Mouse (Mus musculus) neural tube, embryonic 15.5 days (tissue): ENCODE data around the gene Zfp462. TPM values are rescaled to one million over a fixed set of nuclear protein-coding genes. Genes with fewer than 3 reads are reported as not detected.

ENCODE experiments used
- ATAC-seq: fragments of 200-750 bp; cut with Nextera tagmentation; 2 replicates; pipeline ENCODE4 v1.8.0; 2017; ENCODE audit warnings: mild to moderate bottlenecking, moderate TSS enrichment, moderate library complexity; ENCODE audit not compliant: low FRiP score
- H3K27ac ChIP-seq: fragments of 300-500 bp; sonication (generic); replicated peaks from 2 replicates; pipeline ENCODE4 v1.5.1; 2015; ENCODE audit warnings: mild to moderate bottlenecking, inconsistent platforms
- H3K27me3 ChIP-seq: fragments of 300-500 bp; sonication (generic); replicated peaks from 2 replicates; pipeline ENCODE4 v1.6.1; 2015; ENCODE audit warnings: inconsistent platforms
- H3K36me3 ChIP-seq: fragments of 300-500 bp; sonication (generic); 2 replicates; pipeline ENCODE4 v1.6.1; 2015; ENCODE audit warnings: inconsistent platforms
- H3K4me1 ChIP-seq: fragments of 300-500 bp; sonication (generic); 2 replicates; pipeline ENCODE4 v1.6.1; 2015; ENCODE audit warnings: inconsistent platforms
- H3K4me2 ChIP-seq: fragments of 300-500 bp; sonication (generic); 2 replicates; pipeline ENCODE4 v1.6.1; 2015; ENCODE audit warnings: inconsistent platforms, mild to moderate bottlenecking, moderate library complexity
- H3K4me3 ChIP-seq: fragments of 300-500 bp; sonication (generic); replicated peaks from 2 replicates; pipeline ENCODE4 v1.5.1; 2015; ENCODE audit warnings: mild to moderate bottlenecking, inconsistent platforms
- H3K9ac ChIP-seq: fragments of 300-500 bp; sonication (generic); replicated peaks from 2 replicates; pipeline ENCODE4 v1.6.1; 2015; ENCODE audit warnings: mild to moderate bottlenecking, inconsistent platforms
- H3K9me3 ChIP-seq: fragments of 300-500 bp; sonication (generic); replicated peaks from 2 replicates; pipeline ENCODE4 v1.6.1; 2016; ENCODE audit warnings: inconsistent platforms
- WGBS: fragments of 180-500 bp; shearing (Covaris S2); methylation state at CpG from one replicate; pipeline ENCODE4 v1.1.7; 2015; ENCODE audit warnings: mixed read lengths; 5-methylcytosine and 5-hydroxymethylcytosine counted together
- polyA plus RNA-seq: library from polyadenylated mRNA; unstranded; fragments of >200 nt; fragmentation: Nextera tagmentation; extraction: Ambion mirVana; gene quantifications from 2 replicates; pipeline ENCODE4 v1.2.1, GENCODE M21; 2015

The Zfp462 gene
- polyA plus RNA-seq, 1 experiment from 2014 or later, result 8.2 TPM

GRCm38 (mm10) chr4:54937161-54937560 lies 7.7 kb upstream of the Zfp462 start:
- Histone ChIP-seq H3K4me1 (no peaks in the 10 kb centered on the region), H3K36me3 (no peaks in the 10 kb centered on the region), H3K4me3 (no peak overlapping the region), H3K9ac (no peak overlapping the region), H3K27ac (no peak overlapping the region), H3K4me2 (no peak overlapping the region), H3K27me3 (no peaks in the 10 kb centered on the region), H3K9me3 (no peaks in the 10 kb centered on the region)
- WGBS, result 85% methylated on average over 1 of the region's 1 CpGs
- no peak for ATAC-seq

DNA sequence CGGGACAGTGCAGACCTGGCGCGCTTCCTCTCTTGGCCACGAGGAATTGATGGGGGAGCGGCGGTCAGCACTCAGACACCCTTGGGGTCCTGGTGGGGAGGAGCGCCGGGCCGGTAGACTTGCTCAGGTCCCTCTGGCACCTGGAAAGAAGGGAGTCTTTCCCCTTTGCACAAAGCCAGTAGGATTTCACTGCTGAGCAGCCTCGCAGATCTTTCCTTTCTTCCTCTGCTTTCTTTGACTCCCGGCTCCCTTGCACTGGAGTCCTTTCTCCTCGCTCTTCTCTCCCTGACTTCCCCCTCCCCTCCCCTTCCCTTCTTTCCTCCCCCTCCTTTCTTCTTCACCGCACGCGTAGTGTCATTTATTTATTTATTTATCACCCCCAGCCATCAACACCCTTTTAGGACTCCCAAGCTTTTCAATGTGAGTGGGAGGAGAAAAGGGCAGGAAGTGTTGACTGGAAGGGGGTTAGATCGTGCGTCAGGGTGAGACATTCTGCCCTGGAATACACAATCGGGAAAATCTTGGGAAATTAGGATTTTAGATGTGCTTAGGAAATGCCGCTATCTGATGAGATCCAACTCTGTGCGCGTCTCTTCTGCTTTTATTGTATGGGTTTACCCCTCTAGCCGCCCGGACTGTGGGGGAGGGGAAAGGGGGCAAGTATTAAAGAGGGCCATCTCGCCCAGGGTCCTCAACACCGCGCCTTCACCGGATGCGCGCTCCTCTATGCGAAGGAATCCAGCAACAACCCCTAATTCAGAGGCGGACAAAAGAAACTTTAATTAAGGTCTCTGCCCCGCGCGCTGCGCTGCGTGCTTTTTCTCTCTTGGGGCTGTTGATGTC lies 976 bp downstream of the Zfp462 start:
- peak; percentile 32 for ATAC-seq
- H3K4me1 ChIP-seq, result peaks cover 24% of the 10 kb centered on the region

DNA sequence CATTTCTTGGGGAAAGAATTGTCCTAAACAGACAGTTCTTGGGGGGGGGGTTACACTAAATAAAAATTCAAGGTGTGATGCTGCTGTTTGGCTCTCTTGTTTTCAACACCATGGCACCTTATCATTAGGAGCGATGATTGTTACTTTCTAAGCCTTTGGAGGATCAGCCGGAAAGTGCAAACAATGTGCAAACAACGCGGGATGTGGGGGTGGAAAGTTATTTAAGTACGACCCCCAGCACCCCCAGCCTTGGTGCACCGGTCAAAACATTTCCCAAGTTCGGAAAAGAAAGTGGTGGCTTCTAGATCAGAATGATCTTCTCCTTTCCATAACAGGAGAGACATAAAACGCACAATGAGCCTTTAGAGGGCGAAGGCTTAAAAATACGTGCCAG lies 1.8 kb downstream of the Zfp462 start:
- Histone ChIP-seq H3K9me3 (no peaks in the 10 kb centered on the region), H3K27ac (peak overlapping the region; percentile 97), H3K4me1 (peaks cover 29% of the 10 kb centered on the region), H3K4me3 (peak overlapping the region; percentile 80), H3K9ac (peak overlapping the region; percentile 87), H3K27me3 (no peaks in the 10 kb centered on the region), H3K4me2 (peak overlapping the region; percentile 85), H3K36me3 (no peaks in the 10 kb centered on the region)
- WGBS, result 0% methylated on average over 10 of the region's 10 CpGs
- ATAC-seq, result no peak

More for the DNA sequence above, 976 bp downstream of the Zfp462 start:
- Histone ChIP-seq H3K27ac (peak overlapping the region; percentile 97), H3K27me3 (no peaks in the 10 kb centered on the region), H3K36me3 (no peaks in the 10 kb centered on the region), H3K4me2 (peak overlapping the region; percentile 85), H3K9ac (peak overlapping the region; percentile 87), H3K4me3 (peak overlapping the region; percentile 80), H3K9me3 (no peaks in the 10 kb centered on the region)
- WGBS, result under 1% methylated on average over 36 of the region's 36 CpGs

GRCm38 (mm10) chr4:54947056-54947990 lies 2.5 kb downstream of the Zfp462 start:
- H3K4me2 ChIP-seq, result peak overlapping the region; percentile 85
- peak; percentile 58 for ATAC-seq
- under 1% methylated on average over 31 of the region's 35 CpGs for WGBS
- no peaks in the 10 kb centered on the region for H3K36me3 ChIP-seq
- peak overlapping the region; percentile 80 for H3K4me3 ChIP-seq
- H3K4me1 ChIP-seq, result peaks cover 32% of the 10 kb centered on the region
- no peaks in the 10 kb centered on the region for H3K9me3 ChIP-seq
- H3K27me3 ChIP-seq, result no peaks in the 10 kb centered on the region
- H3K9ac ChIP-seq, result peak overlapping the region; percentile 87
- H3K27ac ChIP-seq, result peak overlapping the region; percentile 97

DNA sequence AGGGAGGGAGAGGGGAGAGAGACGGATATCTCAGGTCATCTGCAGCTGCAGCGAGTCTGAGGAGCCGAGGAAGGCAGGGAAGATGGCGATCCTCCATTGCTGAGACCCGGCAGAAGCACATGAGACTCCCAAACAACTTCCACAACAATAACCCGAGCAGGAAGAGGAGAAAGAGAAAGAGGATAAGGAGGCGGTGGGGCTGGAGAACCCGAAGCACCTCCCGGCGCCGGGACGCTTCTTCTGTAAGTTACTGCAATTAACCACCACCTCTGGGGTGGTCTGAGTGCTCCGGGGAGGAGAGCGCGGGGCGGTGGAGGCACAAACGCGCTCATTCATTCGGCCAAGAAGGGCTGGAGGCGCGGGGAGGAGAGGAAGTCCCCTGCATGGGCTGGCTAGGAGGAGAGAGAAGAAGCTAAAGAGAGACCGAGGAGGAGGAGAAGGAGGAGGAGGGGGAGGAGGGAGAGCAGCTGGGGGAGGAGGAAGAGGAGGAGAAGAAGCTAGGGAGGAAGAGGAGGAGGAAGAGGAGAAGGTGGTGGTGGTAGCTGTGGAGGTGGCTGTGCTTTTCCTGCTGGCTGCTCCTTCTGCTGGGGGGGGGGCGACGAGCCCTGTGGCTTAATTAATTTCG lies 3.3 kb downstream of the Zfp462 start:
- H3K9me3 ChIP-seq, result no peaks in the 10 kb centered on the region
- peak overlapping the region; percentile 85 for H3K4me2 ChIP-seq
- H3K9ac ChIP-seq, result peak overlapping the region; percentile 87
- H3K27me3 ChIP-seq, result no peaks in the 10 kb centered on the region
- peak overlapping the region; percentile 97 for H3K27ac ChIP-seq
- H3K4me3 ChIP-seq, result peak overlapping the region; percentile 80
- WGBS, result 0% methylated on average over 23 of the region's 25 CpGs
- ATAC-seq, result peak; percentile 30
- peaks cover 40% of the 10 kb centered on the region for H3K4me1 ChIP-seq
- no peaks in the 10 kb centered on the region for H3K36me3 ChIP-seq

GRCm38 (mm10) chr4:54948616-54949560 lies 4.0 kb downstream of the Zfp462 start:
- H3K4me2 ChIP-seq, result peak overlapping the region; percentile 85
- peak overlapping the region; percentile 97 for H3K27ac ChIP-seq
- peak; percentile 40 for ATAC-seq
- peaks cover 47% of the 10 kb centered on the region for H3K4me1 ChIP-seq
- no peaks in the 10 kb centered on the region for H3K36me3 ChIP-seq
- WGBS, result 1% methylated on average over 24 of the region's 32 CpGs
- no peaks in the 10 kb centered on the region for H3K27me3 ChIP-seq
- peak overlapping the region; percentile 87 for H3K9ac ChIP-seq
- H3K4me3 ChIP-seq, result peak overlapping the region; percentile 80
- H3K9me3 ChIP-seq, result no peaks in the 10 kb centered on the region

GRCm38 (mm10) chr4:54949561-54949940 lies 4.7 kb downstream of the Zfp462 start:
- H3K4me3 ChIP-seq, result peak overlapping the region; percentile 80
- H3K36me3 ChIP-seq, result no peaks in the 10 kb centered on the region
- H3K4me2 ChIP-seq, result peak overlapping the region; percentile 85
- H3K27ac ChIP-seq, result peak overlapping the region; percentile 97
- no peak for ATAC-seq
- no peaks in the 10 kb centered on the region for H3K27me3 ChIP-seq
- peaks cover 49% of the 10 kb centered on the region for H3K4me1 ChIP-seq
- WGBS, result 9% methylated on average over 7 of the region's 7 CpGs
- no peaks in the 10 kb centered on the region for H3K9me3 ChIP-seq
- H3K9ac ChIP-seq, result peak overlapping the region; percentile 87

- no peak for ATAC-seq
- H3K4me2 ChIP-seq, result peak overlapping the region; percentile 85
- no peaks in the 10 kb centered on the region for H3K27me3 ChIP-seq
- WGBS, result 15% methylated on average over 2 of the region's 2 CpGs
- H3K4me1 ChIP-seq, result peaks cover 54% of the 10 kb centered on the region
- H3K9me3 ChIP-seq, result no peaks in the 10 kb centered on the region
- peak overlapping the region; percentile 80 for H3K4me3 ChIP-seq
- peak overlapping the region; percentile 87 for H3K9ac ChIP-seq
- peak overlapping the region; percentile 97 for H3K27ac ChIP-seq
- no peaks in the 10 kb centered on the region for H3K36me3 ChIP-seq
These were observed 5.3 kb downstream of the Zfp462 start for GRCm38 (mm10) chr4:54950136-54950535.

DNA sequence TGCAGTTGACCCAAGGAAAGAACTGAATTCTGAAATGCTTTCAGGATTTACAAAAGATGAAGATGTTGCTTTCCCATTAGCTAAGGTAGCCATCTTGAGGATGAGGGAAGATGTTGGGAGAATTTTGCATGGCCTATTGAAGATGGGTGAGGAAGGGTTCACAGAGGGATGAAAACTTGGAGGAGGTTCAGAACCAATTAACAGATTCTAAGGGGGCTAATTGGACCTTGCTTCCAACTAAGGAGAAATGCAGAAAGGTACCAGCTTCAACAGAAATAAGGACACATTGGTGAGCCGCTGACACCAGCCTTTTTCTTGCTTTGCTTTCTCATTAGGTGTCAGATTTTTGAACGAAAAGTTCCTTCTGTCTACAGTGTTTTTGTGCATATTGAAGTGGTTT lies 6.0 kb downstream of the Zfp462 start:
- peak overlapping the region; percentile 85 for H3K4me2 ChIP-seq
- H3K4me1 ChIP-seq, result peaks cover 59% of the 10 kb centered on the region
- 65% methylated on average over 2 of the region's 2 CpGs for WGBS
- H3K27ac ChIP-seq, result peak overlapping the region; percentile 97
- ATAC-seq, result no peak
- H3K9ac ChIP-seq, result peak overlapping the region; percentile 27; the same call in 1 of the 2 replicates
- peak overlapping the region; percentile 80 for H3K4me3 ChIP-seq
- no peaks in the 10 kb centered on the region for H3K9me3 ChIP-seq
- no peaks in the 10 kb centered on the region for H3K36me3 ChIP-seq
- no peaks in the 10 kb centered on the region for H3K27me3 ChIP-seq

GRCm38 (mm10) chr4:54953657-54954395 lies 9.0 kb downstream of the Zfp462 start:
- no peak overlapping the region for H3K9ac ChIP-seq
- H3K27ac ChIP-seq, result no peak overlapping the region
- H3K27me3 ChIP-seq, result no peaks in the 10 kb centered on the region
- no peak for ATAC-seq
- peaks cover 64% of the 10 kb centered on the region for H3K4me1 ChIP-seq
- H3K9me3 ChIP-seq, result no peaks in the 10 kb centered on the region
- 85% methylated on average over 9 of the region's 9 CpGs for WGBS
- no peaks in the 10 kb centered on the region for H3K36me3 ChIP-seq
- H3K4me2 ChIP-seq, result no peak overlapping the region
- no peak overlapping the region for H3K4me3 ChIP-seq
